Mouse (Mus musculus): ENCODE data around the gene Cntnap1. TPM values are rescaled to one million over a fixed set of nuclear protein-coding genes. Genes with fewer than 3 reads are reported as not detected.

Gene Cntnap1
- polyA plus RNA-seq, 1 experiment from 2014 or later: 0.24 TPM

GRCm38 (mm10) chr11:101146377-101146776 is 23.9 kb upstream of the Cntnap1 start:
- Histone ChIP-seq H3K27me3 (replicated peaks; ENCODE audit: insufficient read depth, low read length) (no peaks in the 10 kb centered on the region), H3K36me3 (ENCODE audit: insufficient read depth, low read length) (no peaks in the 10 kb centered on the region), H3K9ac (replicated peaks; ENCODE audit: low read depth) (no peak overlapping the region), H3K27ac (ENCODE audit: low read length) (no peak overlapping the region), H3K4me2 (replicated peaks; ENCODE audit: low read depth, low read length) (no peak overlapping the region), H3K4me1 (ENCODE audit: insufficient read depth, low read depth, low read length) (peaks cover 3% of the 10 kb centered on the region; the same call in 1 of the 2 replicates), H3K9me3 (ENCODE audit: low read length) (no peaks in the 10 kb centered on the region), H3K4me3 (ENCODE audit: low read depth, low read length) (no peak overlapping the region)
- no peak for DNase-seq (ENCODE audit: low spot score)
- ATAC-seq: no peak
- no peak for TF ChIP-seq CTCF (IDR thresholded peaks at IDR 0.05)
- no peak for TF ChIP-seq EP300 (IDR thresholded peaks at IDR 0.05)
- 35% methylated on average over 10 of the region's 10 CpGs for WGBS

- 0 out of 2 replicates have a peak overlapping the region, but pooled peaks have one; percentile 3 for H3K27ac ChIP-seq (ENCODE audit: low read length)
- 65% methylated on average over 10 of the region's 10 CpGs for WGBS
- no peak overlapping the region for H3K4me3 ChIP-seq (ENCODE audit: low read depth, low read length)
- no peaks in the 10 kb centered on the region for H3K36me3 ChIP-seq (ENCODE audit: insufficient read depth, low read length)
- H3K4me2 ChIP-seq (replicated peaks; ENCODE audit: low read depth, low read length): no peak overlapping the region
- no peak overlapping the region for H3K9ac ChIP-seq (replicated peaks; ENCODE audit: low read depth)
- ATAC-seq (no peak), DNase-seq (ENCODE audit: low spot score) (no peak)
- TF ChIP-seq CTCF (IDR thresholded peaks at IDR 0.05) (no peak), EP300 (IDR thresholded peaks at IDR 0.05) (no peak)
- no peaks in the 10 kb centered on the region for H3K27me3 ChIP-seq (replicated peaks; ENCODE audit: insufficient read depth, low read length)
- H3K4me1 ChIP-seq (ENCODE audit: insufficient read depth, low read depth, low read length): peaks cover 1% of the 10 kb centered on the region; the same call in 1 of the 2 replicates
- H3K9me3 ChIP-seq (ENCODE audit: low read length): no peaks in the 10 kb centered on the region
Measured at GRCm38 (mm10) chr11:101148751-101149150, 21.6 kb upstream of the Cntnap1 start.

GRCm38 (mm10) chr11:101149178-101150105 is 20.9 kb upstream of the Cntnap1 start:
- Histone ChIP-seq H3K4me1 (ENCODE audit: insufficient read depth, low read depth, low read length) (no peaks in the 10 kb centered on the region), H3K9ac (replicated peaks; ENCODE audit: low read depth) (no peak overlapping the region), H3K4me3 (ENCODE audit: low read depth, low read length) (no peak overlapping the region), H3K9me3 (ENCODE audit: low read length) (no peaks in the 10 kb centered on the region), H3K4me2 (replicated peaks; ENCODE audit: low read depth, low read length) (no peak overlapping the region), H3K27me3 (replicated peaks; ENCODE audit: insufficient read depth, low read length) (no peaks in the 10 kb centered on the region), H3K36me3 (ENCODE audit: insufficient read depth, low read length) (no peaks in the 10 kb centered on the region), H3K27ac (ENCODE audit: low read length) (peak overlapping the region; percentile 3; the same call in 1 of the 2 replicates)
- TF ChIP-seq CTCF (IDR thresholded peaks at IDR 0.05) (no peak), EP300 (IDR thresholded peaks at IDR 0.05) (no peak)
- ATAC-seq: peak; percentile 60
- DNase-seq (ENCODE audit: low spot score): peak; percentile 54
- whole genome bisulfite sequencing: 34% methylated on average over 9 of the region's 9 CpGs

GRCm38 (mm10) chr11:101151063-101151462 is 19.3 kb upstream of the Cntnap1 start:
- no peaks in the 10 kb centered on the region for H3K36me3 ChIP-seq (ENCODE audit: insufficient read depth, low read length)
- WGBS: 58% methylated on average over 2 of the region's 2 CpGs
- H3K27ac ChIP-seq (ENCODE audit: low read length): no peak overlapping the region
- no peaks in the 10 kb centered on the region for H3K9me3 ChIP-seq (ENCODE audit: low read length)
- H3K4me2 ChIP-seq (replicated peaks; ENCODE audit: low read depth, low read length): no peak overlapping the region
- H3K27me3 ChIP-seq (replicated peaks; ENCODE audit: insufficient read depth, low read length): no peaks in the 10 kb centered on the region
- no peak overlapping the region for H3K4me3 ChIP-seq (ENCODE audit: low read depth, low read length)
- TF ChIP-seq CTCF (IDR thresholded peaks at IDR 0.05): no peak
- ATAC-seq (no peak), DNase-seq (ENCODE audit: low spot score) (no peak)
- no peak overlapping the region for H3K9ac ChIP-seq (replicated peaks; ENCODE audit: low read depth)
- peaks cover 5% of the 10 kb centered on the region; the same call in 1 of the 2 replicates for H3K4me1 ChIP-seq (ENCODE audit: insufficient read depth, low read depth, low read length)

DNA sequence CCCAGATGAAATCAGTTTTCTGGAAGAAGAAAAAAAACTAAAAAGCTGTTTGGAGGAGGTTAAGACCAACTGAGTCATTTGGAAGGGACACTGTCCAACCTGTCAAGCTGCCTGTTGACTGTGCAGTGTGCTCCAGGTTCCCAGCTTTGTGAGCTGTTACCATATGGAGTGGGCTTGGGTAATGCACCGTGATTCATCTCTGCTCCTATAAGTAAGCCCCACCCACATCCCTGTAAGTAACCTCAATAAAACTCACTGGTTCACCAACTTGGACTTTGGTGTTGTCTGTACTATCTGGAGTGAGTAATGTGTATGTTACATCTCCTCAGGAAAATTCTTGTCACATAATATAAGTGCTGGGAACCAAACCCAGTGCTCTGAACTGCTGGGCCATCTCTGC is 17.5 kb upstream of the Cntnap1 start:
- ATAC-seq: no peak
- Histone ChIP-seq H3K27ac (ENCODE audit: low read length) (no peak overlapping the region), H3K9me3 (ENCODE audit: low read length) (no peaks in the 10 kb centered on the region), H3K4me3 (ENCODE audit: low read depth, low read length) (no peak overlapping the region), H3K27me3 (replicated peaks; ENCODE audit: insufficient read depth, low read length) (no peaks in the 10 kb centered on the region), H3K4me2 (replicated peaks; ENCODE audit: low read depth, low read length) (no peak overlapping the region), H3K36me3 (ENCODE audit: insufficient read depth, low read length) (no peaks in the 10 kb centered on the region), H3K9ac (replicated peaks; ENCODE audit: low read depth) (no peak overlapping the region), H3K4me1 (ENCODE audit: insufficient read depth, low read depth, low read length) (peaks cover 7% of the 10 kb centered on the region; the same call in 1 of the 2 replicates)
- no peak for TF ChIP-seq CTCF (IDR thresholded peaks at IDR 0.05)
- TF ChIP-seq EP300 (IDR thresholded peaks at IDR 0.05): no peak
- DNase-seq (ENCODE audit: low spot score): no peak
- 39% methylated on average over 1 of the region's 1 CpGs for WGBS

DNA sequence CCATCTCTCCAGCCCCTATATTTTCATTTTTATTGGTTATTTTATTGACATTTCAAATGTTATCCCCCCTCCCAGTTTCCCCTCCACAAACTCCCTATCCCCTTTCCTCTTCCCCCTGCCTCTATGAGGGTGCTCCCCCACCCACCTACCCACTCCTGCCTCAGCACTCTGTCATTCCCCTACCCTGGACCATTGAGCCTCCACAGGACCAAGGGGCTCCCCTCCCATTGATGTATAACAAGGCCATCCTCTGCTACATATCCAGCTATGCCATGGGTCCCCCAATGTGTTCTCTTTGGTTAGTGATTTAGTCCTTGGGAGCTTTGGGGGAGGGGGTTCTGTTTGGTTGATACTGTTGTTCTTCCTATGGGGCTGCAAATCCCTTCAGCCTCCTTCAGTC is 15.7 kb upstream of the Cntnap1 start:
- Histone ChIP-seq H3K4me3 (ENCODE audit: low read depth, low read length) (no peak overlapping the region), H3K4me1 (ENCODE audit: insufficient read depth, low read depth, low read length) (peaks cover 7% of the 10 kb centered on the region; the same call in 1 of the 2 replicates), H3K27ac (ENCODE audit: low read length) (no peak overlapping the region), H3K9me3 (ENCODE audit: low read length) (no peaks in the 10 kb centered on the region), H3K9ac (replicated peaks; ENCODE audit: low read depth) (no peak overlapping the region), H3K4me2 (replicated peaks; ENCODE audit: low read depth, low read length) (no peak overlapping the region), H3K27me3 (replicated peaks; ENCODE audit: insufficient read depth, low read length) (no peaks in the 10 kb centered on the region), H3K36me3 (ENCODE audit: insufficient read depth, low read length) (no peaks in the 10 kb centered on the region)
- TF ChIP-seq EP300 (IDR thresholded peaks at IDR 0.05) (no peak), CTCF (IDR thresholded peaks at IDR 0.05) (no peak)
- DNase-seq (ENCODE audit: low spot score): no peak
- no peak for ATAC-seq

Measured in lung, postnatal 0 days (tissue).